Mouse (Mus musculus): ENCODE measurements at regions not wholly inside any gene's neighbourhood (a gene's known extent, or its start where the extent isn't known, plus 50 kb on each side); places are given as distances from the start of the nearest gene placed in this dataset.

GRCm38 (mm10) chr11:64599178-64599577 is 162.7 kb upstream of the F930015N05Rik start:
- Histone ChIP-seq H3K9me3 (ENCODE audit: control insufficient read depth, low read length) (no peaks in the 10 kb centered on the region), H3K27ac (ENCODE audit: low read length) (peak overlapping the region; percentile 37; the same call in 1 of the 2 replicates), H3K9ac (ENCODE audit: low read length) (no peak overlapping the region), H3K36me3 (ENCODE audit: control insufficient read depth, insufficient read depth, low read length) (no peaks in the 10 kb centered on the region), H3K4me2 (ENCODE audit: low read depth, low read length) (no peak overlapping the region), H3K4me1 (replicated peaks; ENCODE audit: control insufficient read depth, insufficient read depth, low read length) (peaks cover 17% of the 10 kb centered on the region), H3K4me3 (ENCODE audit: low read length) (no peak overlapping the region), H3K27me3 (ENCODE audit: control insufficient read depth, insufficient read depth, low read depth, low read length) (no peaks in the 10 kb centered on the region)
- 15% methylated on average over 3 of the region's 3 CpGs for WGBS
- ATAC-seq (ENCODE audit: low read depth), result peak; percentile 85

- Histone ChIP-seq H3K4me2 (ENCODE audit: low read depth, low read length) (no peak overlapping the region), H3K36me3 (ENCODE audit: control insufficient read depth, insufficient read depth, low read length) (no peaks in the 10 kb centered on the region), H3K9ac (ENCODE audit: low read length) (no peak overlapping the region), H3K27ac (ENCODE audit: low read length) (peak overlapping the region; percentile 26; the same call in 1 of the 2 replicates), H3K27me3 (ENCODE audit: control insufficient read depth, insufficient read depth, low read depth, low read length) (no peaks in the 10 kb centered on the region), H3K4me3 (ENCODE audit: low read length) (no peak overlapping the region), H3K9me3 (ENCODE audit: control insufficient read depth, low read length) (no peaks in the 10 kb centered on the region), H3K4me1 (replicated peaks; ENCODE audit: control insufficient read depth, insufficient read depth, low read length) (peaks cover 17% of the 10 kb centered on the region)
- 24% methylated on average over 10 of the region's 10 CpGs for WGBS
- peak; percentile 93 for ATAC-seq (ENCODE audit: low read depth)
Observed at GRCm38 (mm10) chr11:64600201-64601102, 164.0 kb upstream of the F930015N05Rik start.

GRCm38 (mm10) chr11:64609043-64609442 is 172.6 kb upstream of the F930015N05Rik start:
- H3K27ac ChIP-seq (ENCODE audit: low read length), result no peak overlapping the region
- no peaks in the 10 kb centered on the region for H3K27me3 ChIP-seq (ENCODE audit: control insufficient read depth, insufficient read depth, low read depth, low read length)
- H3K9ac ChIP-seq (ENCODE audit: low read length), result no peak overlapping the region
- H3K4me3 ChIP-seq (ENCODE audit: low read length), result no peak overlapping the region
- no peaks in the 10 kb centered on the region for H3K9me3 ChIP-seq (ENCODE audit: control insufficient read depth, low read length)
- H3K4me2 ChIP-seq (ENCODE audit: low read depth, low read length), result no peak overlapping the region
- no peaks in the 10 kb centered on the region for H3K36me3 ChIP-seq (ENCODE audit: control insufficient read depth, insufficient read depth, low read length)
- 50% methylated on average over 2 of the region's 2 CpGs for WGBS
- ATAC-seq (ENCODE audit: low read depth), result no peak
- H3K4me1 ChIP-seq (replicated peaks; ENCODE audit: control insufficient read depth, insufficient read depth, low read length), result no peaks in the 10 kb centered on the region

- Histone ChIP-seq H3K4me2 (ENCODE audit: low read depth, low read length) (no peak overlapping the region), H3K4me1 (replicated peaks; ENCODE audit: control insufficient read depth, insufficient read depth, low read length) (no peaks in the 10 kb centered on the region), H3K9me3 (ENCODE audit: control insufficient read depth, low read length) (no peaks in the 10 kb centered on the region), H3K27ac (ENCODE audit: low read length) (no peak overlapping the region), H3K9ac (ENCODE audit: low read length) (no peak overlapping the region), H3K27me3 (ENCODE audit: control insufficient read depth, insufficient read depth, low read depth, low read length) (no peaks in the 10 kb centered on the region), H3K36me3 (ENCODE audit: control insufficient read depth, insufficient read depth, low read length) (no peaks in the 10 kb centered on the region), H3K4me3 (ENCODE audit: low read length) (no peak overlapping the region)
- WGBS, result 81% methylated on average over 3 of the region's 3 CpGs
- ATAC-seq (ENCODE audit: low read depth), result no peak
Observed at GRCm38 (mm10) chr11:64610724-64611123, 174.3 kb upstream of the F930015N05Rik start.

- no peaks in the 10 kb centered on the region for H3K36me3 ChIP-seq (ENCODE audit: control insufficient read depth, insufficient read depth, low read length)
- WGBS, result 40% methylated on average over 1 of the region's 1 CpGs
- no peak overlapping the region for H3K9ac ChIP-seq (ENCODE audit: low read length)
- H3K9me3 ChIP-seq (ENCODE audit: control insufficient read depth, low read length), result no peaks in the 10 kb centered on the region
- H3K4me3 ChIP-seq (ENCODE audit: low read length), result no peak overlapping the region
- H3K4me1 ChIP-seq (replicated peaks; ENCODE audit: control insufficient read depth, insufficient read depth, low read length), result no peaks in the 10 kb centered on the region; the same call in 1 of the 2 replicates
- no peak overlapping the region for H3K27ac ChIP-seq (ENCODE audit: low read length)
- no peak for ATAC-seq (ENCODE audit: low read depth)
- H3K4me2 ChIP-seq (ENCODE audit: low read depth, low read length), result no peak overlapping the region
- H3K27me3 ChIP-seq (ENCODE audit: control insufficient read depth, insufficient read depth, low read depth, low read length), result no peaks in the 10 kb centered on the region
Observed at GRCm38 (mm10) chr11:64615140-64615539, 178.7 kb upstream of the F930015N05Rik start.

- no peak overlapping the region for H3K27ac ChIP-seq (ENCODE audit: low read length)
- 45% methylated on average over 5 of the region's 5 CpGs for WGBS
- ATAC-seq (ENCODE audit: low read depth), result no peak
Observed at GRCm38 (mm10) chr11:64618631-64619385, 182.4 kb upstream of the F930015N05Rik start.

GRCm38 (mm10) chr11:64627180-64627579 is 190.7 kb upstream of the F930015N05Rik start:
- WGBS, result 41% methylated on average over 7 of the region's 7 CpGs
- no peak overlapping the region for H3K9ac ChIP-seq (ENCODE audit: low read length)
- peak overlapping the region; percentile 21 for H3K27ac ChIP-seq (ENCODE audit: low read length)
- 0 out of 2 replicates have a peak, but pooled peaks cover 4% of the 10 kb centered on the region for H3K4me1 ChIP-seq (replicated peaks; ENCODE audit: control insufficient read depth, insufficient read depth, low read length)
- H3K4me2 ChIP-seq (ENCODE audit: low read depth, low read length), result no peak overlapping the region
- peak; percentile 80 for ATAC-seq (ENCODE audit: low read depth)
- no peak overlapping the region for H3K4me3 ChIP-seq (ENCODE audit: low read length)
- no peaks in the 10 kb centered on the region for H3K27me3 ChIP-seq (ENCODE audit: control insufficient read depth, insufficient read depth, low read depth, low read length)
- H3K36me3 ChIP-seq (ENCODE audit: control insufficient read depth, insufficient read depth, low read length), result no peaks in the 10 kb centered on the region
- H3K9me3 ChIP-seq (ENCODE audit: control insufficient read depth, low read length), result no peaks in the 10 kb centered on the region

More at GRCm38 (mm10) chr11:64618631-64619385, 182.4 kb upstream of the F930015N05Rik start:
- Histone ChIP-seq H3K36me3 (ENCODE audit: control insufficient read depth, insufficient read depth, low read length) (no peaks in the 10 kb centered on the region), H3K9me3 (ENCODE audit: control insufficient read depth, low read length) (no peaks in the 10 kb centered on the region), H3K9ac (ENCODE audit: low read length) (no peak overlapping the region), H3K4me2 (ENCODE audit: low read depth, low read length) (no peak overlapping the region), H3K4me3 (ENCODE audit: low read length) (no peak overlapping the region), H3K4me1 (replicated peaks; ENCODE audit: control insufficient read depth, insufficient read depth, low read length) (no peaks in the 10 kb centered on the region; the same call in 1 of the 2 replicates), H3K27me3 (ENCODE audit: control insufficient read depth, insufficient read depth, low read depth, low read length) (no peaks in the 10 kb centered on the region)

- Histone ChIP-seq H3K4me2 (ENCODE audit: low read depth, low read length) (no peak overlapping the region), H3K9ac (ENCODE audit: low read length) (no peak overlapping the region), H3K4me1 (replicated peaks; ENCODE audit: control insufficient read depth, insufficient read depth, low read length) (peaks cover 3% of the 10 kb centered on the region; the same call in 1 of the 2 replicates), H3K4me3 (ENCODE audit: low read length) (no peak overlapping the region), H3K27ac (ENCODE audit: low read length) (no peak overlapping the region), H3K9me3 (ENCODE audit: control insufficient read depth, low read length) (no peaks in the 10 kb centered on the region), H3K36me3 (ENCODE audit: control insufficient read depth, insufficient read depth, low read length) (no peaks in the 10 kb centered on the region), H3K27me3 (ENCODE audit: control insufficient read depth, insufficient read depth, low read depth, low read length) (no peaks in the 10 kb centered on the region)
- no peak for ATAC-seq (ENCODE audit: low read depth)
- WGBS, result 86% methylated on average over 4 of the region's 4 CpGs
Observed at GRCm38 (mm10) chr11:64640947-64641346, 204.5 kb upstream of the F930015N05Rik start.

GRCm38 (mm10) chr11:64643171-64643570 is 206.7 kb upstream of the F930015N05Rik start:
- no peak for ATAC-seq (ENCODE audit: low read depth)
- Histone ChIP-seq H3K27ac (ENCODE audit: low read length) (no peak overlapping the region), H3K4me1 (replicated peaks; ENCODE audit: control insufficient read depth, insufficient read depth, low read length) (peaks cover 4% of the 10 kb centered on the region; the same call in 1 of the 2 replicates), H3K36me3 (ENCODE audit: control insufficient read depth, insufficient read depth, low read length) (no peaks in the 10 kb centered on the region), H3K9me3 (ENCODE audit: control insufficient read depth, low read length) (no peaks in the 10 kb centered on the region), H3K27me3 (ENCODE audit: control insufficient read depth, insufficient read depth, low read depth, low read length) (no peaks in the 10 kb centered on the region), H3K4me2 (ENCODE audit: low read depth, low read length) (no peak overlapping the region), H3K4me3 (ENCODE audit: low read length) (no peak overlapping the region), H3K9ac (ENCODE audit: low read length) (no peak overlapping the region)
- WGBS, result 60% methylated on average over 5 of the region's 5 CpGs

All from lung, embryonic 16.5 days (tissue).